Mouse (Mus musculus) bone marrow macrophage, adult 2 months (primary cell): ENCODE results near the gene Disc1.

Experiments
- CTCF ChIP-seq: IDR thresholded peaks from 2 replicates; pipeline ENCODE4 v1.5.1; 2012; ENCODE audit warnings: low read depth, mild to moderate bottlenecking, low read length, moderate library complexity
- POLR2A ChIP-seq: IDR thresholded peaks from 2 replicates; pipeline ENCODE4 v1.6.1; 2012; ENCODE audit warnings: mild to moderate bottlenecking, low read depth, low read length, borderline replicate concordance

DNA sequence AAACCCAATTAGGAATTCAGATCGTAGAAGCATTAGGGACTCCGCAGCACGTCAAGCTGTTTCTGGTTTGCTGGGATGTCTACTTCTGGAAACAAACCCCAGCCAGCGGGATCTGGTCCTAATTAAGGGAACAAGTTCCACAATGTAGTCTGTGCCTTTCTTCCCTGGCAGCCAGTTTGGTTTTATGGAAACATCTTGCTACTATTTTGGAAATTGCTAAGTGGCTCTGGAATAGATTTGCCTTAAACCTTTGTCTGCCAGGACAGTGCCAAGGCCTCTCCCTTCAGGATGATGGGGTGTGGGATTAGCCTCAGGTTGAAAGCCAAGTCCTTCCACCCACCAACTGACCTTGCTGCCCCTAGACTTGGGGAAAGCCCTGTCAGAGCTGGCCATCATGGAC, 164.7 kb downstream of the Disc1 start:
- TF ChIP-seq POLR2A = no peak
- no peak for TF ChIP-seq CTCF
